Mouse (Mus musculus) kidney, postnatal 10 days (tissue): ENCODE measurements around the gene Foxe1.

Experiments used
- DNase-seq: peaks from one replicate; pipeline ENCODE4 v3.0.0; 2021; ENCODE audit warnings: mixed read lengths

The Foxe1 gene

GRCm38 (mm10) chr4:46347580-46348515 lies 4.4 kb downstream of the Foxe1 start:
- no peak for DNase-seq

- no peak for DNase-seq
Observed at GRCm38 (mm10) chr4:46348897-46349296, 5.5 kb downstream of the Foxe1 start.

DNA sequence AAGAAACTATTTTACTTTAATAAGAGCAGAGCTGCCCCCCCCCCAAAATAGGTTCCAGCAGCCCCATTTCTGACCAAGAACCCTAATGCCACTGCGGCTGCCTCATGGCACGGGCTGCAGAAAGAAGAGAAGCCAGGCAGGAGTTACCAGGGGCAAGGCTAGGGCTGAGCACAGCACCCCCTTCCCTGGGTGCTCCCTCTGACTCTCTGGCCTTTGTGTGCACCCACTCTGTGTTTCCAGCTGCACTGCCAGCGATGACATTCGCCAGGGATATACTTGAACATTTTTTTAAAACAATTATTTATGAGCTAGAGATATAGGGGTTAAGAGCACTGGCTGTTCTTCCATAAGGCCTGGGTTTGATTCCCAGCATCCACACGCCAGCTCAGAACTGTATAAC lies 6.1 kb downstream of the Foxe1 start:
- DNase-seq: no peak

DNA sequence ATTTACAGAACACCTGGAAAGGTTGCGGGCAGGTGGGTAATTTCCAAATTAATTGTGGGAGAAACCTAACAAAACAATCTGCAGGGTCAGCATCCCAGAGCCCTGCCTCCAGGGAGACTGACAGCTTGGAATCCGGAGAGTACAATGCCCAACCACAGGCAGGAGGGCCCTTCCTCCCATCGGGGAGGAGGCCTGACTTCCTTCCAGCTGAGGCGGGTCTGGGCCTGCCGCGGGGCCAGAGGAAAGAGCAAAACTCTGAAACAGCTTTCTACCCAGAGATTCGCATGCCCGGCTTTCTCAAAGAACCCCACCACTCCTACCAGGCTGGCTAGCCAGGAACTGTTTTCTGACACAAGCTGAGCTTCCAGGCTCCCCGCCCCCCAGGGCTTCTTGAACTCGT lies 9.6 kb downstream of the Foxe1 start:
- no peak for DNase-seq

DNA sequence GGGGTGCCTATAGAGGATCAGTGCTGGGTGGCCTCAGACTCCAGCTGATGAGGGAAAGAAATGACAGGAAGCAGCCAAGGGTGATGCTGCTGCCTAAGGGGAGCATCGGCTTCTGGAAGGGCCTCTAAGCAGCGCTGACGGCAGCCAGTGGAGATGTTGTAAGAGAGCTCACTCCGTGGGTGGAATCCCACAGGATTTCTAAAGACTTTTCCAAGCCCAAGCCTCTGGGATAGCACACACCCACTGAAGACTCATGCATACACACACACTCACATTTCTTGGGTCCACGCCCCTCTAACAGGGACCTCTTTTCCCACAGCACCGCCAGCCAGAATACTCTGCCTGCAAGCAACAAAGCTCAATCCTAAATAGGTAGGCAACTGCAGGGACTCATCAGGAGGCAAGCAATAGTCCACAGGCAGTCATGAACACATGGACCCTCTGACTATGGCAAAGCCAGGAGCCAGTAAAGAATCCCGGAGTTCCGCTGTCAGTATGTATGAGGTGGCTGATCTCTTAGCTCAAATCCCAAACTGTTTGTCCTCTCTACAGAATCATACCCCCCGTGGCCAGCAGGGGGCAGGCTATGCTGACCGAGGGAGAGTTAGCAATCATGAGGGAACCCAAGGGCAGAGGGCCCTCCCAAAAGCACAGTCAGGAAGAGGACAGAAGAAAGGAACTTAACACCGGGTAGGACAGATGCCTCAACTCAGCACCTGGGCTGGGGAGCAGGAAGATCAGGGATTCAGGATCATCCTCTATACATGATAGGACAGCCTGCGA lies 13.1 kb downstream of the Foxe1 start:
- peak; percentile 69 for DNase-seq

DNA sequence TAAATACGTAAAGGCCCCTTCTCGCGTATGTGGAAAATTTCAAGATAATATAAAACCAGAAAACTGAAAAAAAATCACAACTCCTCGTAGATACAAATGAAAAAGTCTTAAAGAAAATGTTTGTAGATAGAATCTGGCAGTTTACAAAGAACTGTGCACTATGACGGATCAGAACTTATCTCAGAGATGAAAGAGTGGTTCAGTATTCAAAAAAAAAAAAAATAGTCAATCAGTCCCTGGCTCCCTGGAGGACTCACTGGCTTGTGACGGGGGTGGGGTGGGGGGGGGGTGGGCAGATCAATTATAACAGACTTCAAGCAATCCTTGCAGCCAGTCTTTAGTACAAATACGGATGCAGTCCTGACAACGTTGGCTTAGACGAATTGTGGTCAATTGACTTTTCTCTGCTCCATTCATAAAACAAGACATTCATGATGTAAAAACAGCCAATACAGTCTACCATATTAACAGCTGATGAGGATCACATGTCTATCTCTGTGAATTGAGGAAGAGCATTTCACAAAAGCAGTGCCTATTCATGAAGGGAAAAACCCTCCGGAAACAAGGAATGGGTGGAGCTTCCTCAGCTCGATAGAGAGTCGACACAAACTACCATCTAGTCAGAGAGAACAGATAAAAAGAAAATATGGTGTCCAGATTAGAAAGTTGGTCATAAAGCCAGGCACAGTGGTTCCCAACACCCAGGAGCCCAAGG lies 16.3 kb downstream of the Foxe1 start:
- DNase-seq: no peak

GRCm38 (mm10) chr4:46361258-46361657 lies 17.8 kb downstream of the Foxe1 start:
- DNase-seq: no peak

DNA sequence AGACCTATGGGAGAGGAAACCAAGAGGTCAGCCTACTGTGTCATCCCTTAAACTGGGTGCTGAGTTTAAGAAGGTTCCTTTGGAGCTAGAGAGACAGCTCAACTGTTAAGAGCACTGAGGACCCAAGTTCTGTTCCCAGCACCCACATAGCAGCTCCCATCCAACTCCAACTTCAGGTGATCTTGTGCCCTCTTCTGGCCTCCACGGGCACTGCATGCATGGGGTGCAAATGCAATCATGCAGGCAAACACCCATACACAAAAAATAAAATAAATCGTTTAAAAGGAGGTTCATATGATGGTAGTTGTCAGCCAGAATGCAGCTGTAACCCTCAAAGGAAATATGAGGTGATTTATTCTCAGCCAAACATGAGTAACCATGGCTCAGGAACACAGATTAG lies 21.0 kb downstream of the Foxe1 start:
- no peak for DNase-seq

DNA sequence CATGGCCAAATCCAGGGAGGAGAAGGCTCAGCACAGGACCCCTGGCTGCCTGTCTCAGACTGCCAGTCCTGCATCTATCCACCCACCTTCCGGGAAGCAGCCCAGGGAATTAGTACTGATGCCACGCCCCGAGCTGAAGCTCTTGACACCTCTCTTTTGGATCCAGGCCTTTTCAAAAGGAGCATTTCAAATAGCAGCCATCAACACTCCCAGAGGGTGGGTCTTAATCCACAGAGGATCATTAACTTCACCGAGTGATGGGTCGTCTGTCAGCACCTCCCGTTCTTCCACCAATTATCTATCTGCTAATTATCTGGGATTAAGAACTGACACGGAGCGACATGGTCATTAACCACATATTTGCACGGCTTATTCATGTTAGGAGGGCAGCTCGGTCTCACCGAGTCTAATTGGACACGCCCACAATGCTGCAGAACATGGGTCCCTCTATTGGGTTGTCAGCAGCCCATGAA lies 24.1 kb downstream of the Foxe1 start:
- DNase-seq: no peak

GRCm38 (mm10) chr4:46369070-46369469 lies 25.7 kb downstream of the Foxe1 start:
- no peak for DNase-seq

DNA sequence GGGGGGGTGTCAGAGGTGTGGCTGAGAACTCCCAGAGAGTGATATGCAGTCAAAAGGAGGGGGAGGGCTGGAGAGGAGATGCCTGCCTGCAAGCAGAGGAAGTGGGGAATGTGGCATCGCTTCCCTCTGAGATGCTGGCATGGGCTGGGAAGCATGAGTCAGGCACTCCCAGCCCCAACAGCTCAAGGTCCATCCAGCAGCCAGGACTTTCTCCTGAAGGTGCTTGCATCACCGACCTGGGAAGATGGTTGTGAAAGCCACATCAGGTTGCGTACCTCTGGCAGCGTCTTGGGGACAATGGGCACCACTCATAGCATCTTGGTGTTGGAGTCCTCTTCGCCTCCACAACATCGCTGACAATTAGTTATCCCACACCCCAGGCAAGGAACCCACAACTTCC lies 27.0 kb downstream of the Foxe1 start:
- no peak for DNase-seq

DNA sequence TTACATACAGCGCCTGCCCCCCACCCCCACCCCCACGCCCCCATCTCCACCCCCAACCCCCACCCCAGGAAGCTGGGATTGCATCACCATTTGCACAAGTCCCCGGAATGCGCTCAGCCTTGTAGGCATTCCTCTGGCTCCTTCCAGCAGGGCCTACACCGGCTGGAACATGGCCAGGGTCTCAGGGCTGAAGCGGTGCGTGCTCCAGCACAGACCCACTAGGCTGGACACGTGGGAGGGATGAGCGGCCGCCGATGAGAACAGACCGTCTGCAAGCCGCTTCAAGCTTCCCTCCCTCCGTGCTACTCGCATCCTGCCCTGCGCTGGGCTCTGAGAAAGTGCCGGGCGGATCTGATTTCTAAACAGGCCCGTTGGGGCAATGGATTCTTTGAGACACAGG lies 27.6 kb downstream of the Foxe1 start:
- peak; percentile 81 for DNase-seq

DNA sequence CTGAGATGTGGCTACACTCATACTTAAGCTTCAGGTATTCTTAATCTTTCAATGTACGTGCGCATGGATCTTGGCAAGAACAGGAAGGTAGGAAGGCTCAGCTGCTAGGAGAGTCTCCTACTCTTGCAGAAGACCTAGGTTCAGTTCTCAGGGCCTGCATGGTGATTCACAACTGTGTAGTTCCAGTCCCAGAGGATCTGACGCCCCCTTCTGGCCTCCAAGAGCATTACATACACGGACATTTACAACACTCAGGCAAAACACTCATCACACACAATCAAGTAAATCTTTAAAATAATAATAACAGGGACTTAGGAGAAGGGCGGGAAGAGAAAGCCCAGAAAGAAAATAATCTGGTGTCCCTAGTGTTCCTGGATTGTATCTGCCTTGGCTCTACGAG lies 31.0 kb downstream of the Foxe1 start:
- DNase-seq: peak; percentile 34

DNA sequence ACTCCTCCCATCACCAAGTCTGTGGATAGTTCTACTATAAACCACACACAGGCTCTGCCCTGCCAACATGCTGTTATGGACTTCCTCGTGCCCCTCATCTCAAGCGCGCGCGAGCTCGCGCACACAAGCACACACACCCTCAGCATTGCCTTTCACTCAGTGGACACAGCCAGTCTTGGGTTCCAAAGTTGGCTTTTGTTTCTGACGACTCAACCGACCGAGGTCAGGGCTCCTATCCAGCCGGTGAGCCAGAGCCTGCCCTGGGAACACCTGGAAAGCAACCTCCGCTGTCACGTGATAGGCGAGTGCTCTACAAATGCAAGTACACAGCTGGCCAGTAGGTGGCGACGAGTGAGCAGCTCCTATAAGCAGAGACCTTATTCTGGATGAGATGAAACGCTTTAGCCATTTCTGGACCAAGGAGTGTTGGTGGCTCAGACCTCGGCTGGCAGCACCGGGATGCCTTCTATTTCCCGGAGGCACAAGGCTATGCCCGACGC lies 31.5 kb downstream of the Foxe1 start:
- DNase-seq: peak; percentile 91

DNA sequence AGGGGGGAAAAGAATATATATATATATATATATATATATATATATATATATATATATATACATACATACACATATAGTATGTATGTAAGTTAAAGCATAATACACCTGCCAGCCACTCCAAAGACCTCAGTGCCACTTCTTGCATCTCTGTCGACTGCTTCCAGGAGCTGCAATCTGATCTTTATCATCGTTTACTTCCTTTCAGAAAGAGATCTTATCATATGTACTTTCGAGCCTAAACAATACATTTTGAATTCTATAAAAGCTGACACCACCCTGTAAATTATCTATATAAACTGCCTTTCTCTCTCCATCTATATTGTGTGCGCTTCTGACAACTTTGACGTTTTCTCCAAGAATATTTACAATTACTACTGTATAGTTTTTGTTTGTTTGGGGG lies 45.1 kb downstream of the Foxe1 start:
- no peak for DNase-seq

GRCm38 (mm10) chr4:46389013-46389611 lies 45.7 kb downstream of the Foxe1 start, which contains the start of gene Trmo:
Gene Trmo, minus strand, starts transcription at chr4:46389437.
- DNase-seq: peak; percentile 97

DNA sequence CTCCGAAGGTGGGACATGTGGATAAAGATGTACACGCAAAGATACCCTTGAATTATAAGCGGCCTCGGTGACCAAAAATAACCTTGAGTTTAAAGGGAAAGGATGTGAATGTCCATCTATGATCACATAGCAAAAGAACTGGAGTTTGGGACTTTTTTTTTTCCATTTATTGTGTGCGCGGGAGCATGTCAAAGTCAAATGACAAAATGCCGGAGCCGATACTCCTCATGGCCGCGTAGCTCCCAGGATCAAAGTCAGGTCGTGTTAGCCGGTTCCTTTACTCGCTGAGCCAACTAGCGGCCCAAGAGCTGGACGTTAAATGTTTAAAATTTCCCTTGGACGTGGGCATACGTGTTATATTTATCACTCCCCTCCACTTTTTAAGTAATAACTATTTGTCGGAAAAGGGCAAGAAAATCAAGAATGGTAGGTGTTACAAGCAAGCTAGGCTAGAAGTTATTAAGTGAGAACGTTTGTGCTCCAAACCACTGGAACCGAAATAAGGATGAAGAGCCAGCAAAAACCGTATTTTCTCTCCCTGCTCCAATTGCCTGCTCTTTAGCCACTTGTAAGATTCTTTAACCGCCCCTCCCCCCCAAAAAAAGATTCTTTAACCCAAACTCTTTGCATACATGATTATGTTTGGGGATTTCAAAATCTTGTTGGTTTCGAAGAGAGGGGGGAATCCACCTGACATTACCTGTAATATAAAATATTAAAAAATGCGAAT lies 46.4 kb downstream of the Foxe1 start:
- peak; percentile 51 for DNase-seq

GRCm38 (mm10) chr4:46390390-46390970 lies 47.1 kb downstream of the Foxe1 start:
- peak; percentile 86 for DNase-seq

DNA sequence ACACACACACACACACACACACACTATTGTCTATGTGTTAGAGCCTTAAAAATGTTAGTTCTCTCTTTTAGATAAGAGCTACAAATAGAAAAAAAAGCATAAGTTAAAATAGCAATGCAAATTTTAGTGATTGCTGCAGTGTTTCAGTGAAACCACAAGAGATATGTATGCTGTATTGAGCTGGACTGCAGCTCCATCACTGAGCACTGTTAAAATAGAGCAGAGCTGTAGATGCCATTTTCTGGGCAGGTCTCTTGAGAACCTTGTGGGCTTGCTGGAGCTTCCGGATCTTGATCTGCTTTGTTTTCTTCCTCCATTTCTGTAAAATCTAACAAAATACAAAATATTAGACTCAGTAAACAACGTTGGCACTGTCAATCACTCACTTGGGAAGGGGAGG lies 51.0 kb downstream of the Foxe1 start:
- no peak for DNase-seq

DNA sequence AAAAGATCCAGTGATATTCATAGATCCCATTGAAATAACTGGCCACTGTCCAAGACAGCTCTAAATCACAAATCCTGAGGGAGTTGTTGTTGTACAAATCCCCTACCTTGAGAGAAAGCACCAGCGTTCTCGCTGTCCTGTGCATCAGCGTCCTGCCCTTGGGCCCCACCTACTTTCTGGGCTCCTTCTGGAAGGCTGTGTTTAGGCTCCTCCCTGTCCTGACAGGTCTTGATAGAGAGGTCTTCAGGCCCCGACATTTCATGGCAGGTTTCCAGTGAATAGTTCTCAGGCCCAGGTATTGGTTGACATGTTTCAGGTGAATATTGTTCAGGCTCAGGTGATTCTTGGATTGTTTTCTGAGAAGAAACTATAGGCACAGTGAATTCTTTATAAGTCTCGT lies 52.3 kb downstream of the Foxe1 start:
- no peak for DNase-seq
